Mouse (Mus musculus) heart, embryonic 14.5 days (tissue): ENCODE results near the gene Ankle2. TPM values are rescaled to one million over a fixed set of nuclear protein-coding genes. Genes with fewer than 3 reads are reported as not detected.
A peak's percentile ranks its signal among the peaks of the same experiment; 100 is the strongest.

Experiments used
- ATAC-seq: fragments of 200-750 bp; cut with Nextera tagmentation; 2 replicates; pipeline ENCODE4 v1.8.0; 2017; ENCODE audit warnings: low read depth, moderate TSS enrichment; ENCODE audit not compliant: insufficient number of reproducible peaks, insufficient read depth, low FRiP score
- H3K27ac ChIP-seq, 2 experiments: fragments of 200-500 bp in 1 of 2; fragments of 300-500 bp in 1 of 2; sonication (generic) in 1 of 2; replicated peaks in 1 of 2; 2 replicates each; pipeline ENCODE4 v1.5.1; 2012 to 2014; ENCODE audit warnings: low read depth in 2 of 2, low read length in 2 of 2, control low read depth in 1 of 2, mild to moderate bottlenecking in 1 of 2, mixed read lengths in 1 of 2; ENCODE audit not compliant: control insufficient read depth in 1 of 2, insufficient read depth in 1 of 2
- H3K27me3 ChIP-seq: fragments of 300-500 bp; sonication (generic); 2 replicates; pipeline ENCODE4 v1.6.1; 2014; ENCODE audit warnings: mild to moderate bottlenecking, low read length, control low read depth; ENCODE audit not compliant: control insufficient read depth, insufficient read depth
- H3K36me3 ChIP-seq: fragments of 300-500 bp; sonication (generic); 2 replicates; pipeline ENCODE4 v1.6.1; 2014; ENCODE audit warnings: mild to moderate bottlenecking, control low read depth, low read length, mixed read lengths; ENCODE audit not compliant: control insufficient read depth, insufficient read depth
- H3K4me1 ChIP-seq, 2 experiments: fragments of 200-500 bp in 1 of 2; fragments of 300-500 bp in 1 of 2; sonication (generic) in 1 of 2; 2 replicates each; pipeline ENCODE4 v1.6.1; 2012 to 2014; ENCODE audit warnings: low read length in 2 of 2, control low read depth in 1 of 2, mixed read lengths in 1 of 2; ENCODE audit not compliant: control insufficient read depth in 2 of 2, insufficient read depth in 2 of 2
- H3K4me2 ChIP-seq: fragments of 300-500 bp; sonication (generic); 2 replicates; pipeline ENCODE4 v1.6.1; 2014; ENCODE audit warnings: mild to moderate bottlenecking, low read length
- H3K4me3 ChIP-seq, 2 experiments: fragments of 200-500 bp in 1 of 2; fragments of 300-500 bp in 1 of 2; sonication (generic) in 1 of 2; 2 replicates each; pipeline ENCODE4 v1.5.1; 2012 to 2014; ENCODE audit warnings: low read length in 2 of 2, mild to moderate bottlenecking in 2 of 2, control low read depth in 1 of 2, low read depth in 1 of 2, moderate library complexity in 1 of 2; ENCODE audit not compliant: control insufficient read depth in 1 of 2, insufficient read depth in 1 of 2
- H3K9ac ChIP-seq: fragments of 300-500 bp; sonication (generic); 2 replicates; pipeline ENCODE4 v1.6.1; 2014; ENCODE audit warnings: mild to moderate bottlenecking, low read length
- H3K9me3 ChIP-seq: fragments of 300-500 bp; sonication (generic); 2 replicates; pipeline ENCODE4 v1.6.1; 2016; ENCODE audit warnings: low read length, control low read depth; ENCODE audit not compliant: control insufficient read depth
- WGBS: fragments of 180-500 bp; shearing (Covaris S2); extraction: QIAGEN DNeasy Blood & Tissue Kit; methylation state at CpG from one replicate; pipeline ENCODE4 v1.1.7; 2014; 5-methylcytosine and 5-hydroxymethylcytosine counted together
- polyA plus RNA-seq: library from polyadenylated mRNA; unstranded; fragments of >200 nt; fragmentation: Nextera tagmentation; extraction: Ambion mirVana; gene quantifications from 2 replicates; pipeline ENCODE4 v1.2.1, GENCODE M21; 2014

Gene Ankle2
- polyA plus RNA-seq, 1 experiment from 2014 or later: 25.4 TPM

DNA sequence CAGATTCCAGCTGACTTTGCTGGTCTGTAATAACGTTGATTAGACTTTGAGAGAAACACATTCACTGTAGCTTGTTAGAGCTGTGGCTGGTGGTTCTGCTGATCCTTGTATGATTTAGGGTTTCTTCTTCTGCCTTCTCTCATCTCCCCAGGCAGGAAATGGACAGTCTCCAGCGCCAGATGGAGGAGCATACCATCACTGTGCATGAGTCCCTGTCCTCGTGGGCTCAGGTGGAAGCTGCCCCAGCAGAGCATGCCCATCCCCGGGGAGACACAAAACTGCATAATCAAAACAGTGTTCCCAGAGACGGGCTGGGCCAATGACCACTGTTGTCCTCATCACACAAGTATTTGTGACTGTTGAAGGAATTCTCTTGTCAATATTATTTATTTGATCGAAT lies 8.0 kb upstream of the Ankle2 start:
- Histone ChIP-seq H3K36me3 (peaks cover 91% of the 10 kb centered on the region), H3K4me1 (no peaks in the 10 kb centered on the region), H3K27ac (no peak overlapping the region), H3K4me2 (no peak overlapping the region), H3K4me3 (no peak overlapping the region), H3K9me3 (no peaks in the 10 kb centered on the region), H3K9ac (no peak overlapping the region), H3K27me3 (no peaks in the 10 kb centered on the region)
- ATAC-seq: no peak
- WGBS: 79% methylated on average over 6 of the region's 6 CpGs

DNA sequence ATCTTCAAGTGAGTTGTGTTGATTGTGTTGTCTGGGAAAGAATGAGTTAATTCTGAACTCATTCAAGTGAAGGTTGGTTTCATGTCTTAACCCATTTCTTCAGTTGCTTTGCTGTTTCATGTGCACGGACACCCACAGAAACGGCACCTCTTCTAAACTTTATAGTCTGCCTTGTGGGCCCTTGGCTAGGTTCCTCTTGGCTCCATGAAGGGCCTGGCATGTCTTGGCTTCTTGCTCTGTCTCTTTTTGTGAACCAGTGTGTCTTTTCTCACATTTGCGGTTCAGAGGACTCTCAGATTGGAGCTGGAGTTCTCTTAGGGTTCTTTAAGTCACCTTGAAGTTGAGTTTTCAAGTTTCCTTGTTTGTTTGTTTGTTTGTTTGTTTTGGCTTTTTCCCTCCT lies 5.7 kb upstream of the Ankle2 start:
- H3K4me2 ChIP-seq: no peak overlapping the region
- H3K27me3 ChIP-seq: no peaks in the 10 kb centered on the region
- peaks cover under 1 to 2% of the 10 kb centered on the region in 2 experiments; a peak in 1 of 4 replicates for H3K4me1 ChIP-seq
- peaks cover 70% of the 10 kb centered on the region for H3K36me3 ChIP-seq
- no peak overlapping the region for H3K9ac ChIP-seq
- no peak overlapping the region for H3K4me3 ChIP-seq
- H3K9me3 ChIP-seq: no peaks in the 10 kb centered on the region
- WGBS: 87% methylated on average over 3 of the region's 3 CpGs
- H3K27ac ChIP-seq: no peak overlapping the region
- ATAC-seq: no peak

DNA sequence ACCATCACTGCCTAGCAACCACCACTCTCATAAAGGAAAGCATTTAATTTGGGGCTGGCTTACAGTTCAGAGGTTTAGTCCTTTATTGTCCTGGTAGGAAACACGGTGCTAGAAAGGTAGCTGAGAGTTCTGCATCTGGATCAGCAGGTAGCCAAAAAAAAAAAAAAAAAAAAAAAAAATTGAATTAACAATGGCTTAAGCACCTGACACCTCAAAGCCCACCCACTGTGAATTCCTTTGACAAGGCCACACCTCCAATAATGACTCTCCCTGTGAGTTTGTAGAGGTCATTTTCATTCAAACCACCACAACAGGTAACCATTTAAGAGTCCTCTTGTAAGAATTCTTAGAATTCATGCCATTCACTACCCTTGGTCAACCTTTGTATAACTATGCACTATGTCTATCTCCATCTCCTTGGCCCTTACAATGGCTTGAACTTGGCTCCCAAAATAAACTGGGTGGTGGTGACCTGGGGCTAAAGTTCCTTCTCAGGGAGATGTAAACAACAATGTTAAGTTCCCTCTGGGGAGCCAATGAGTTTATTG lies 3.4 kb upstream of the Ankle2 start:
- Histone ChIP-seq H3K27ac (no peak overlapping the region), H3K4me1 (peaks cover 2 to 13% of the 10 kb centered on the region in 2 experiments; a peak in 3 of 4 replicates), H3K27me3 (no peaks in the 10 kb centered on the region), H3K9ac (no peak overlapping the region), H3K36me3 (peaks cover 46% of the 10 kb centered on the region), H3K9me3 (no peaks in the 10 kb centered on the region), H3K4me3 (no peak overlapping the region), H3K4me2 (no peak overlapping the region)
- WGBS: 35% methylated on average over 1 of the region's 1 CpGs
- ATAC-seq: no peak

DNA sequence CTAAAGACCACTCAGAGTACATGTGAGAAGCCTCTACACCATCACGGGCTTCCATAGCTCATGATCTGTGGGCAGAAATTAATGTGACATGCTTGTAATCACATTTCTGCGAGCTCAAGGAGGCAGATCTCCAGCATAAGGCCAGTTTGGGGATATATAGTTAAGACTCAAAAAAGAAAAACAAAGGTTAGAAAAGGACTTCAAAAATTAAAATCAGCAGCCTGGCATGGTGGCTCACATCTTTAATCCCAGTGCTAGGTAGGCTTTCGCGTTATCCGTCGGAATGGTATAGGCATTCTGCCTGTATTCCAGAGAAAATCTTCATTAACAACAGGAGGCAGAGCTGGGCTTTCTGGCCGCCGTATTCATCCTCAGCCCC lies 414 bp upstream of the Ankle2 start:
- Histone ChIP-seq H3K9ac (peak overlapping the region; percentile 98), H3K27me3 (no peaks in the 10 kb centered on the region), H3K4me2 (peak overlapping the region; percentile 77), H3K4me1 (peaks cover 2 to 13% of the 10 kb centered on the region in 2 experiments; a peak in 3 of 4 replicates), H3K4me3 (peak overlapping the region; percentile 97 to 99), H3K36me3 (peaks cover 35% of the 10 kb centered on the region), H3K27ac (peak overlapping the region; percentile 93 to 96), H3K9me3 (no peaks in the 10 kb centered on the region)
- 7% methylated on average over 8 of the region's 8 CpGs for WGBS
- ATAC-seq: no peak

DNA sequence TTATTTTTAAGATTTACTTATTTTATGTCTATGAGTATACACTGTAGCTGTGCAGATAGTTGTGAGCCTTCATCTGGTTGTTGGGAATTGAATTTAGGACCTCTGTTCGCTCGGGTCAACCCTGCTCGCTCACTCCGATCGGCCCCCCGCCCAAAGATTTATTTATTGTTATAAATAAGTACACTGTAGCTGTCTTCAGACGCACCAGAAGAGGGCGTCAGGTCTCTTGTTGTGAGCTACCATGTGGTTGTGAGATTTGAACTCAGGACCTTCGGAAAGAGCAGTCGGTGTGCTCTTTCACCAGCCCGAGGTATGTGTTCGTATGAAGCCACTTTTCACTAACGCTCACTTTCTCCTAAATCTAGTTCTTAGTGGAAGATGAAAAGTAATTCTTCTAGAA lies 834 bp downstream of the Ankle2 start:
- H3K9me3 ChIP-seq: no peaks in the 10 kb centered on the region
- 47% methylated on average over 13 of the region's 13 CpGs for WGBS
- peak overlapping the region; percentile 77 for H3K4me2 ChIP-seq
- H3K9ac ChIP-seq: peak overlapping the region; percentile 98
- no peak overlapping the region for H3K27ac ChIP-seq
- no peaks in the 10 kb centered on the region for H3K27me3 ChIP-seq
- peak overlapping the region; percentile 97 to 99 for H3K4me3 ChIP-seq
- ATAC-seq: no peak
- peaks cover 38% of the 10 kb centered on the region for H3K36me3 ChIP-seq
- peaks cover 2 to 13% of the 10 kb centered on the region in 2 experiments; a peak in 3 of 4 replicates for H3K4me1 ChIP-seq

DNA sequence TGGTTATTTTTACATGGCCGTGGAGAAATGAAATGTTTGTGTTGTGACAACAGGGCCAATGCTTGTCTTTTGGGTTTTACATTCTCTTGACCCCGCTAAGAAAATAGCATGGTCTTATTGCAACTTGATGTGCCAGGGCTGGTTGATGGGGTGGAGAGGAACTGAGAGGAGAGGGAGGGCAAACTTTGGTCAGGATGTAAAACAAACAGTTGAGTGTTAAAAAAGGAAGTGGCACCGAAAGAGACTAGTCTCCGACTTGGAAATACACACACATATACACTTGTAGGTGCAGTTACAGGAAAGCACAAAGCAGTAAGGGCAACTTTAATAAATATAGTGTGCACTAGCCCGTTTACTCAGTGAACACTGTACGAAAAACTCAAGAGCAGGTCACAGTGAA lies 1.5 kb downstream of the Ankle2 start:
- Histone ChIP-seq H3K4me3 (peak overlapping the region in 1 of 2 experiments; percentile 97; a peak in 1 of 4 replicates), H3K4me1 (peaks cover 2 to 13% of the 10 kb centered on the region in 2 experiments; a peak in 3 of 4 replicates), H3K9me3 (no peaks in the 10 kb centered on the region), H3K27ac (no peak overlapping the region), H3K4me2 (peak overlapping the region; percentile 77), H3K27me3 (no peaks in the 10 kb centered on the region), H3K36me3 (peaks cover 38% of the 10 kb centered on the region), H3K9ac (no peak overlapping the region)
- ATAC-seq: no peak
- WGBS: 83% methylated on average over 6 of the region's 6 CpGs

DNA sequence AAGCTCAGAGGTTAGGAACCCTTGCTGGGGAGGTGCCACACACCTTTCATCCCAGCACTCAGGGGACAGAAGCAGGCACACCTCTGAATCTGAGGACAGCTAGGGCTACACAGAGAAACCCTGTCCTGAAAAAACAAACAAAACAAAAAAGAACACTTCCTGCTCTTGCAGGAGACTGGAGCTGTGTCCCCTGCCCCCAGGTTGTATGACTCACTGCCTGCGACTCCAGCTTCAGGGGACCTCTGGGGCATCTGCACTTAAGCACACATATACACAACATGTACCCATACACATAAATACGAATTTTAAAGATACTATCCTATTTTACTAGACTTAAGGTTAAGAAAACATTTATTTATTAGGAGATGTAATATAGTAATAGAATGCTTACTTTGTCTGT lies 13.3 kb downstream of the Ankle2 start:
- 54% methylated on average over 2 of the region's 2 CpGs for WGBS
- Histone ChIP-seq H3K9me3 (no peaks in the 10 kb centered on the region), H3K4me1 (no peaks in the 10 kb centered on the region), H3K4me2 (no peak overlapping the region), H3K4me3 (no peak overlapping the region), H3K27me3 (no peaks in the 10 kb centered on the region), H3K36me3 (peaks cover 98% of the 10 kb centered on the region), H3K27ac (no peak overlapping the region), H3K9ac (no peak overlapping the region)
- ATAC-seq: no peak

DNA sequence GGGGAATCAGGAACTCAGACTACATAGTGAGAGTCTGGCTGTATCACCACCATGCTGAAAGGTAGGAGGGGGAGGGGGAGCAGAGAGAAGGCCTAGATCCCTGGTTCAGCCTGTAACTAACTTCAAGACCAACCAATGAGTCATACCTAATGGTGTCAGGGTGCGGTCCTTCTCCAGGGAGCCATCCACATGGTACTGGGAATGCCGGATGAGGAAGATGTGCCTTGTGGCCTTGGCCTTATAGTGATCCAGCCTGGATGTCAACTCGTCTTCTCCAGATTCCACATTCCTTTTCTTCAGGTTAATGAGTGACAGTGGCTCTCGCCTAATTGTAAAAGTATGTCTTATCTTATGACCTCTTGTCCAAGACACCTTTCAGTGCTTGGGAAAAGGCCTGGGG lies 36.1 kb downstream of the Ankle2 start:
- H3K4me1 ChIP-seq: peaks cover 3 to 8% of the 10 kb centered on the region in 2 experiments; a peak in 3 of 4 replicates
- H3K36me3 ChIP-seq: peaks cover 38% of the 10 kb centered on the region
- no peaks in the 10 kb centered on the region for H3K27me3 ChIP-seq
- H3K9me3 ChIP-seq: no peaks in the 10 kb centered on the region
- no peak overlapping the region for H3K27ac ChIP-seq
- no peak overlapping the region for H3K9ac ChIP-seq
- 86% methylated on average over 4 of the region's 4 CpGs for WGBS
- H3K4me3 ChIP-seq: no peak overlapping the region
- no peak overlapping the region for H3K4me2 ChIP-seq
- no peak for ATAC-seq
